Mouse (Mus musculus) heart, postnatal 0 days (tissue): ENCODE results near the gene Pmvk.

Experiments used
- CTCF ChIP-seq: IDR thresholded peaks from 2 replicates; pipeline ENCODE4 v1.5.1; 2016; ENCODE audit warnings: antibody characterized with exemption, control low read depth, low read depth
- EP300 ChIP-seq: IDR thresholded peaks from 2 replicates; pipeline ENCODE4 v1.6.1; 2016; ENCODE audit warnings: antibody characterized with exemption, low read depth

DNA sequence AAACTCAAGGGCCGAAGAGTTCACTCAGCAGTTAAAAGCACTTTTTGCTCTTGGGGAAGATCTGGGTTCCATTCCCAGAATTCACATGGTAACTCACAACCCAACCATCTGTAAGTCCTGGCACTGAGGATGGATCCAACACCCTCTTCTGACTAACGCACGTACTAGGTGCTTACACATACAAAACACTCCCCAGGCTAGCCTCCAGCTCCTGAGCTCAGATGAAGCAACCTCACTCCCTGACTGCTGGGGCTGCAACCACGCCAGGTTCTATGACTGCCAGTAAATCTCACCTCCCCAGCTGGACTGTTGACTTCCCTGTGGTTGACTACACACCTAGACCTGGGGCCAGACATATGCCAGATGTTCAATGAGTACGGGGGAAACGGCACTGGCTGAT, 47.5 kb upstream of the Pmvk start:
- TF ChIP-seq CTCF = no peak
- no peak for TF ChIP-seq EP300
